Mouse (Mus musculus) liver (tissue): ENCODE data around the gene Dusp18.
"Not testable (repeated sequence)": the region's sequence is repeated elsewhere in the genome, so short reads cannot be mapped to it uniquely, and the experiment has no call there.

Source experiments
- DNase-seq: peaks from one replicate; pipeline ENCODE4 v3.0.0-alpha.2; 2020; ENCODE audit warnings: mixed read lengths

Gene Dusp18

GRCm38 (mm10) chr11:3895458-3895857 lies 418 bp downstream of the Dusp18 start:
- no peak for DNase-seq

DNA sequence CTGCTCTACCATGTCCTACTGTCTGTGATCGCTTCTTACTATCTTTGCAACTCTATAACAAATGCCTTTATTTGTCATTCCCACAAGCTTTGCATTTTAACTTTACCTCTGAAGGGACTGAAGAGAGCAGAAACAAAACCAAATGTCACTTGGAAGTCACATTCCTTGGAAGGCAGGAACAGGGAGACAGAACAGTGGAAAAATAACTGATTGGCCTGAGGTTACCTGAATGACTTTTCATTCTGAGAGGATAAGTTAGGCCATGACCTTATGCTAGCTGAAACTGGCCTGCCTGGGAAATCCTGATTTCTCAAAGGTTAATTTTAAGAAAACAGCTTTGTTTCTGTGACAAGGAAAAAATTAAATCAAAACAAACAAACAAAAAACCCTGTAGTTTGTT lies 893 bp downstream of the Dusp18 start:
- no peak for DNase-seq

DNA sequence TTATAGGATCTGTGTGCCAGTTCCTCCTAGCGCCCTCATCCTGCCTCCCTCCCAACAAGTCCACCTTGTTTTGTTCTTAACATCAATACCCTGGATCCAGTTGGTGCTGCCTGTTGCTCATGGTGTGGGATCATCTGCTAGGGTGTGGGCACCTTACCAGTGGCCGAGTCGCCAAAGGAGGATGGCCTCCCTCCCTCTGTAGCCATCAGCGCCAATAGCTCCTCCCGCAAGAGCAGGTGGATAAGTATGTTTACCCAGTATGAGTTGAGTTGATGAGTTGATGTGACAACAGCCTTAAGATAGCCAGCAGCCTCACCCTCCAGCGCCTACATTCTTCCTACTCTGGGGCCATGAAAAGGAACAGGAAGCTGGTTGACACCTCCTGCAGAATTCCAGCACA lies 5.3 kb downstream of the Dusp18 start:
- DNase-seq: no peak

DNA sequence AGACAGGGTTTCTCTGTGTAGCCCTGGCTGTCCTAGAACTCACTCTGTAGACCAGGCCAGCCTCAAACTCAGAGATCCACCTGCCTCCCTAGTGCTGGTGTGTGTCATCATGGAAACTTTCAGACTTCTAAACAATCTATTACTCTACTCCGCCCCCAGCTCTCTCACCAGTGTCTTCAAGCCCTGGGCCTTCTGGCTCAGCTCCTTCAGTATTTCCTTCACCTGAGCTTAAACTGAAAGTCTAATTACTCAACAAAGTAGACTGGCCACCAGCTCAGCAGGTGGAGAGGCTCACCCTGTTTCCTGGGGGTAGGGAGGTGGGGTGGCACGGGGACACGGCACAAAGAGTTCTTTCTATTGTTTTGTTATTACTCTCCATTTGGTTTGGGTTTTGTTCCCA lies 7.5 kb downstream of the Dusp18 start:
- no peak for DNase-seq

DNA sequence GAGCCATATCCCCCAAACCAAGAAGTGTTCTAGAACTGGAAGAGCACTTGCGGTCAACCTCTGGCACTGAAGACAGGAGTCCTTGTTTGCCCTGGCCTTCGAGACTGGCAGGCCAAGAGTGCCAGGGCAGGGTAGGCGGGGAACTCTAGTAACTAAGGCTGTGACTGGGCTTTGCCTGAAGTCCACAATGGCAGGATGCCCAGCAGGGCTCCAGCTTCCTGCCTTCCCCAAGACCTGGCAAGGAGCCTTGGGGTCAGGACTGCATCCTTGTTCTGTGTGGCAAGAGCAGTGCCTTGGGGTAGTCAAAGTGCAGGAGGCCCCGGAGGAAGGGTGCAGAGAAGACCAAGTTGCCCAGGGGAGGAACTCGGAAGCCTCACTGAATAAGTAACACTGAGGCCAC lies 8.0 kb downstream of the Dusp18 start:
- DNase-seq: no peak

DNA sequence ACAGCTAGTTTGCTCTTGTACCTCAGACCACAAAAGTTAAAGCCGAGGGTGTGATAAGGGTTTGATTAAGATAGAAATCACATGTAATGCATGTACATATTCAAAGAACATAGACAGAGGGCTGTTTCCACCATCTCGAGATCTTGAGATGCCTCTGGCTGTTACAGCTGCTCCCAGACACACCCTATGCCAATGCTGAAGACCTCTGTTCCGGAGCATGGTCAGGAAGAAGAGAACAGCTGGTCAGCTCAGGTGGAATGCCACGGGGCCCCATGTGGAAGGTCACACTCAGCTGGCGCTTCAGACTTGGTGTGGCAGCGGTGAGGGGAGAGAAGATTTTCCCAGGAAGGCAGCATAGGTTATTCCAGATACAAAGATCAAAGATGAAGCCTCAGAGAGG lies 9.6 kb downstream of the Dusp18 start:
- DNase-seq: no peak

- no peak for DNase-seq
Observed at GRCm38 (mm10) chr11:3905446-3905845, 10.4 kb downstream of the Dusp18 start.

DNA sequence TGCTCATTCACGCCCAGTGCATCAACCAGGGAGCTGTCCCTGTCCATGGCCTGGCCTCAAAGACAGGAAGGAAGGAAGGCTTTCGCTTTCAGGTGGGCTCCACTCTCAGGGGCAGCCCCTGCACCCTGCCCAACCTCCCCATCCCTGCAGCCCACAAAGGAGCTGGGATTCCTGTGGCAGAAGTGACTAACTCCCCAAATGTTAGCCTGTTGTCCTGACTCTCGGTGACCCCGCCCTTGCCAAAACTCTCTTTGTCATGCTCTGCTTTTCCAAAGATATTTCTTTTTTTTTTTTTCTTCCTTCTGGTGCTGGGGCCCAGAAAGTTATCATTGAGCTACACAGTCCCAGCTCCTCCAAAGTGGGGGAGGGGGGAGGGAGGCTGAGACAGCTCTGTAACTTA lies 14.2 kb downstream of the Dusp18 start:
- DNase-seq: no peak

GRCm38 (mm10) chr11:3910513-3911310 lies 15.7 kb downstream of the Dusp18 start:
- DNase-seq: no peak

DNA sequence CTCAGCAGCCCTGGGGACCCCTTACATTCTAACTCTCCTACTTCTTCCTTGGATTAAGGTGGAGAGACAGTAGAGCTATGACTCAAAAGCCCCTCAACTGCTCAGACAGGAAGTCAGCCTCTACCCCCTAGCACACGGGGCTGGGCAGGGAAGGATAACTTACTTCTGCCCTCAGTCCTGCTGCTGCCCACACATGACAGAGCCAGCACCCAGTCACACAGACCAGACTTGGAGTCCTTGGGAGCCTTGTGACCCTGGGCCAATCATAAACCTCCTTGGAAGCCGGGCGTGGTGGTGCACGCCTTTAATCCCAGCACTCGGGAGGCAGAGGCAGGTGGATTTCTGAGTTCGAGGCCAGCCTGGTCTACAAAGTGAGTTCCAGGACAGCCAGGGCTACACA lies 16.4 kb downstream of the Dusp18 start:
- DNase-seq: not testable (repeated sequence)

DNA sequence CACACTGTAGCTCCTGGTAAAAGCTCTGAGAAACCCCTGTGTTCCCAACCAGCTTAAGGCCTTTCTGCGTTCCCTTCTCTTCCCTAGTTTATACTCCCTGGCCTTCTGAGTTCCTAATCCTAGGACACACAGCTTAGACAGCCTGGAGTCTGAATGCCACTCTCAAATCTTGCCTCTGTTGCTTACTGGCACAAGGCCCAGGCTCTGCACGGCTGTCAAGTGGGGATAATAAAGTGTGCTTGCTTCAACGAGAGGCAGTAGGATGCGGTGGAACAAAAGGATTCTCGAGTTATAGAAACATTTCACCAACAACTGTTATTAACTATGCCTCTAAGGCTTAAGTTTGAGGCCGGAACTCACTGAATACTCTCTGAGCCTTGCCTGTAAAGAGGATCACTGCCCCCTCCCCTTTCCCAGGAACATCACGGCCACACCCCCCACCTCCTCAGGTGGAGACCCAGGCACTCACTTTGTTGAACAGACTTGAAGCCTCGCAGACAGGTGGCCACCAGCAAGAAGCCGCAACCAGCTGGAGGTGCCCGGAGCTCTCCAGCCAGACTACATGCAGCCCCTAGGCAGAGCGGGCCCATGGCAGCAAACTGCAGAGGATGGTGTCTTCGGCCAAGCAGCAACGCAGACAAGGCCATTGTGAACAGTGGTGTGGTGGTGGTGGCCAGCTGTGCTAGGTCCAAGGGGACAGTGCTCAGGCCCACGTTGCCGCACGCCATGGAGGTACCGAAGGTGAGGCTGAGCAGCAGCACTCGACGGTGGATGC lies 17.2 kb downstream of the Dusp18 start:
- DNase-seq: no peak

GRCm38 (mm10) chr11:3912875-3913271 lies 17.8 kb downstream of the Dusp18 start:
- DNase-seq: no peak

- peak; percentile 88 for DNase-seq
Observed at GRCm38 (mm10) chr11:3913316-3914108, 18.5 kb downstream of the Dusp18 start.

DNA sequence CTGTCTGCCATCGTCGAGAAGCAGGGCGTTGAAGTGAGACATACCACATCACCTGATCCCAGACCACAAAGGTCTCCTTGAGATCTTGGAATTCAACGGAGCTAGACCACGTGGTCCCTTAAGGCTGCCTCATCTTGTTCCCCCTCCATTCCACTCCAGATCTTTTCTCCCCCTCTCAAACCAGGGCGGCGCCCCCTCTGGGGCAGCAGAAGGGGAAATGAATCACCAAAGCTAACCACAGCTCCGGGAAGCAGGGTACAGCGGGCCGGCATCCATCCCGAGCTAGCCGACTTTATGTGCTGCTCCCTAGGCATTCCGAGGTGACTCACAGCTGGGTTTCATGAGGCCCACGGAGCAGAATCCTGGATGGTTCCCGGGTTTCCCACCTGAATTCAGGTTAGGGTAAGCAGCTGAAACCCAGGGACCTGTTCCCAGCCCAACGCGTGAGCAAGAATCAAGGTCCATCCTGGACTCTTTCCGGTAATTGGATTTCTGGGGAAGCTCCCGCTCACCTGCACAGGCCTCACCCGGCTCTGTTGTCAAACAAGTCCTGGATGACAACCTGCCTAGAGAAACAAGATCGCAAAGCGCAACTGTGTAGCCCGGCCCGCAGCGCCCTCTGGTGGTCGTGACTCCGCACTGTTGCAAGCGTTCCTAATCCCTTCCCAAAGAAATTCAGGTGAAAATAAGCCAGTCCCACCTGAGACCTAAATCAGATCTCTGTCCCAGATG lies 19.2 kb downstream of the Dusp18 start, which contains the start of gene Slc35e4:
Gene Slc35e4 (minus strand): TSS at position 556 of the 732 bp plus-strand sequence.
- DNase-seq: peak; percentile 80

DNA sequence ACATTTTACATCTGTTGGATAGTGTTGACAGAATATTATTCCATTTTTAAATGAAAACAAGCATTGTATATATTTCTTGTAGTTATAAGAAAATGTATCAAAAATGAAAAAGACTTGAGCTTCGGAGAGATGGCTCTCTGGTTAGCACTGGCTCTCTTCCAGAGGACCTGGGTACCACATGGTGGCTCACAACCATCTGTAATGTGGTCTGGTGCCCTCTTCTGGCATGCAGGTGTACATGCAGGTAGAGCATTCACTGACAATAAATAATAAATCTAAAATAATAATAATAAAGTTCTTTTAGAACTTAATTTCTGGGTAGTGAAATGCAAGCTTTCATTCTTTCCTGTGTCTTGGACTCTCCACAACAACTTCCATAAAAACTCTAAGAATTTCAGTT lies 23.7 kb downstream of the Dusp18 start:
- DNase-seq: no peak

DNA sequence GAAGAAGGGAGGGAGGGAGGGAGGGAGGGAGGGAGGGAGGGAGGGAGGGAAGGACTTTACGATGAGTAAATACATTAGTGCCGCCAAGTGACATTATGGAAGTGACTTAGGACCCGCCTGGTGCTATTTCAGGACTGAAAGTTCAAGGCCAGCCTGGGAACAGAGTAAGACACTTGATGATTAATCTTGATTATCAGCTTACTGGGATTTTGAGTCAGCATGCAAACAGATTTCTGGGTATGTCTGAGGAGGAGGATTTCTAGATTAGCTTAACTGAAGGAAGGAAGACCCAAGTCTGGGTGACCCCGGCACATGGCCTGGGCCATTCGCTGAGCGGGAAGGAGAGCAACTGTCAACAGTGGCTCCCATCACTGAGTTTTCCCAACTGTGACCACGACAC lies 25.4 kb downstream of the Dusp18 start:
- DNase-seq: no peak

DNA sequence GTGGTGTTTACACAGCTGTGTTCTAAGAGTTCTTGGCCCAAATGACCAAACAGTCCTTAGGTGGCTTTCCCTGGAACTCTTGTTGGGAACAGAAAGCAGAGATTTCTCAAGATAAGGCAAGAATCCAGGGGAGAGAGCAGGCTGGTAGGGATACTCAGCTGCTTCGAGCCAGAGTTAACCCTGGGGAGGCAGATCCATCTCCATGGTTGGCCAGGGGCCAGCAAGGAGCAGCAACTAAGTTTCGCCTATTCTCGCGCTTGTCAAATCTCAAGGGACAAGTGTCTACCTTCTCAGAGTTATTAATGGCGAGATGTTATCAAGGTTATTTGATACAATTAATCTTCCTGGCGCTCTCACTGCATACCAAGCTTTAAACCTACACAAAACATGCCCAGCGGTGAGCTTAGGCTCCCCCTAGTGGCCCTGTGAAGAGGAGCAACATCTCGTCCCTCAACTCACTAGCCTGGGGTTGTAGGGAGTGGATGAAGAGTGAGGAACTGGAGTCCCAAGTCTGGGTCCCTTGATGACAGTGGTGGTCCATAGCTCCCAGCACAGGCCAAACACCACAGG lies 26.3 kb downstream of the Dusp18 start:
- DNase-seq: peak; percentile 30

DNA sequence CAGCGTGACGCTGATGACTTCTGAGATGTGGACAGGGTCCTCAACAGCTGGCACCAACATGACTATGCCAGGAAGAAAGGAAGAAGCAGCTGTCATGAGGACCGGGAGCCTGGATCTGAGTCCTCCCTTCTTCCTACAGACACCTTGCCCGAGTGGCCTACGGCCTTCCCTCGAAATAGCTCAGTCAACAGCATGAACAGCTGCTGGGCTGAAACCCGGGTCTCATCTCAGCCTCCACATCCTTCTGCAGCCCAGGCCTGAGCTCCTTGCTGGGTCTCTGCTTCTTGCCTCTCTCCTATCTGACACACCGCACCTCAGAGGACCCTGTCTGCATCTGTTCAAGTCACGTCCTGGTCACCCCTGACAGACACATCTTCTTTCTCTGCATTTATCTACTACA lies 27.1 kb downstream of the Dusp18 start:
- no peak for DNase-seq

DNA sequence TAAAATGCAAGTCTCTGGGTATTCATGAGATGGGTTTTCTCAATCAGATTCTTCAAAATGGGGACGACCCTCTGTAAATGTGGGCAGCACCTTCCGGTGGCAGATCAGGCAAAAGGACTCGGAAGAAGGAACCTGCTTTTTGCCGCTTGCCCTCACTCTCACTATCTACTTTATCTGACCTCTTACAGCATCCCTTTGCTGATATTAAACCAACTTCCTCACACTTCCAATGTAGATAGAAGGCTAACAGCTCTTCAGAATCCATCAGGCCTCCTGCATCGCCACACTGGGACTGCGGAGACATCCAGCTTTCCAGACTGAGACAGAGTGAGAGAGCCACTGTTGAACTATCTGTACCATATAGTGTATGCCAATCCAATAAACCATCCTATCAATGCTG lies 27.7 kb downstream of the Dusp18 start:
- DNase-seq: no peak

GRCm38 (mm10) chr11:3925916-3926315 lies 30.9 kb downstream of the Dusp18 start:
- no peak for DNase-seq

DNA sequence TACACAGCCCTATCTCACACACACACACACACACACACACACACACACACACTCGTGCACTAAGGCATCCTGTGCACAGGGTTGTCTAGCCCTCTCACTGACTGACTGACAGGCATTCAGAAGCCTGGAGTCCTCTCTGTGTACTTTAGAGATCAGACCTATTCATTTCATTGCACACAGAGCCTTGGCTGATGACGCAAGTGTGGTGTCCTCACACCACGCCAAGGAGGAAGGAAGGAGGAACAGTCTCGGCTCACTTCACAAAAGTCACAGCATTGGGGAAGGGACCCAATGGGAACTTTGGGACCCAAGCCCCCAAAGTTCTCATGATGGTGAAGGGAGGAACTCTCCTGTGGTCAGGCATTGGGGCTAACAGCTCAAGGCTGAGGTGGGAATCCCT lies 35.0 kb downstream of the Dusp18 start:
- no peak for DNase-seq

DNA sequence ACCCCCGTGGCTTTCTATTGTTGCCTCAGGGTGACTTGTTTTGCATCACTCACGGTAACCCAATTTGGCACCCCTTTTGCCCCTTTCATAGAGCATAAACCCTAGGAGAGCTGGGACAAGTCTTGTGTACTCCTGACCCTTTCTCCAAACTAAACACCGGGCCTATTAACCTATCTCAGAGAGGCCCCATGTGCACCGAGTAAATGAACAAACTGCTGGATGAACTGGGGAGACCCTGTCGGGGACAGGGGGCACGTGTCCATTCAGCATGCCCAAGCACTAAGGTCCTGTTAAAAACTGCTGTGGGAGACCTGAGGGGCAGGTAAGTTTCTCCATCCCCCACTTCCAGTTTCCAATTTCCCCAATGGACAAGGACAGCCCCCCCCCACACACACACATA lies 35.9 kb downstream of the Dusp18 start:
- no peak for DNase-seq
